Mouse (Mus musculus) forebrain, embryonic 12.5 days (tissue): Measurements from ENCODE around the gene Opcml. TPM values are rescaled to one million over a fixed set of nuclear protein-coding genes. Genes with fewer than 3 reads are reported as not detected.

Experiments used
- ATAC-seq: fragments of 200-750 bp; cut with Nextera tagmentation; 2 replicates; pipeline ENCODE4 v1.8.0; 2017; ENCODE audit warnings: moderate TSS enrichment; ENCODE audit not compliant: low FRiP score
- H3K27ac ChIP-seq: fragments of 300-500 bp; sonication (generic); 2 replicates; pipeline ENCODE4 v1.5.1; 2016; ENCODE audit warnings: mild to moderate bottlenecking
- H3K27me3 ChIP-seq: fragments of 300-500 bp; sonication (generic); 2 replicates; pipeline ENCODE4 v1.6.1; 2016; ENCODE audit warnings: mild to moderate bottlenecking
- H3K36me3 ChIP-seq: fragments of 300-500 bp; sonication (generic); replicated peaks from 2 replicates; pipeline ENCODE4 v1.6.1; 2016; ENCODE audit warnings: mild to moderate bottlenecking
- H3K4me1 ChIP-seq: fragments of 300-500 bp; sonication (generic); 2 replicates; pipeline ENCODE4 v1.6.1; 2016
- H3K4me2 ChIP-seq: fragments of 300-500 bp; sonication (generic); 2 replicates; pipeline ENCODE4 v1.6.1; 2016; ENCODE audit warnings: mild to moderate bottlenecking, moderate library complexity
- H3K4me3 ChIP-seq: fragments of 300-500 bp; sonication (generic); replicated peaks from 2 replicates; pipeline ENCODE4 v1.5.1; 2016; ENCODE audit warnings: mild to moderate bottlenecking
- H3K9ac ChIP-seq: fragments of 300-500 bp; sonication (generic); 2 replicates; pipeline ENCODE4 v1.6.1; 2016; ENCODE audit warnings: mild to moderate bottlenecking
- H3K9me3 ChIP-seq: fragments of 300-500 bp; sonication (generic); 2 replicates; pipeline ENCODE4 v1.6.1; 2016
- WGBS: fragments of 180-500 bp; shearing (Covaris S2); methylation state at CpG from one replicate; pipeline ENCODE4 v1.1.7; 2016; 5-methylcytosine and 5-hydroxymethylcytosine counted together
- polyA plus RNA-seq: library from polyadenylated mRNA; unstranded; fragments of >200 nt; fragmentation: Nextera tagmentation; extraction: Ambion mirVana; gene quantifications from 2 replicates; pipeline ENCODE4 v1.2.1, GENCODE M21; 2016

The Opcml gene
- polyA plus RNA-seq, 1 experiment from 2014 or later, result 6.2 TPM

DNA sequence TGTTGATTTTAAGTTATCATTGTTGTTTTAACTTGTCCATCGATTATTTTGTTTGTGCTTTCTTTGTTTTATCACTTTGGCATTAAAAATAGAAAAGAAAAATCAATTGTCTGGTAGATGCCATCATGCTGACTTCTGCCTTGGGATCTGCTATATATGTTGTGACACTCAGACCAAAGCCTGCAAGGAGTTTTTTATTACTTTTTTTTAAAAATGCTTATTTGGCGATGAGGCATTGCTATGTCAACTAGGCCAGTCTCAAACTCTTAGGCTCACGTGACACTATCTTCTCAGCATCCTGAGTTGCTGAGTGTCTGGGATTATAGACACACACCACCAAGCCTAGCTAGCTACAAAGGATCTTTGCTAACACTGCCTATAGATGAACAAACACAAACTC lies 605.1 kb downstream of the Opcml start:
- Histone ChIP-seq H3K27me3 (no peaks in the 10 kb centered on the region), H3K4me2 (no peak overlapping the region), H3K4me3 (no peak overlapping the region), H3K9ac (no peak overlapping the region), H3K9me3 (no peaks in the 10 kb centered on the region), H3K4me1 (no peaks in the 10 kb centered on the region), H3K27ac (no peak overlapping the region), H3K36me3 (no peaks in the 10 kb centered on the region)
- ATAC-seq, result no peak
- WGBS, result 94% methylated on average over 3 of the region's 3 CpGs

GRCm38 (mm10) chr9:28402770-28403650 lies 612.4 kb downstream of the Opcml start:
- under 1% methylated on average over 56 of the region's 56 CpGs for WGBS
- Histone ChIP-seq H3K9me3 (no peaks in the 10 kb centered on the region), H3K4me3 (peak overlapping the region; percentile 62), H3K4me1 (peaks cover 22% of the 10 kb centered on the region), H3K9ac (peak overlapping the region; percentile 66), H3K36me3 (no peaks in the 10 kb centered on the region), H3K27me3 (peaks cover 30% of the 10 kb centered on the region), H3K4me2 (peak overlapping the region; percentile 99), H3K27ac (no peak overlapping the region)
- ATAC-seq, result peak; percentile 89

- peak; percentile 78 for ATAC-seq
- no peaks in the 10 kb centered on the region for H3K9me3 ChIP-seq
- H3K9ac ChIP-seq, result peak overlapping the region; percentile 66
- H3K4me1 ChIP-seq, result peaks cover 22% of the 10 kb centered on the region
- WGBS, result under 1% methylated on average over 30 of the region's 30 CpGs
- peak overlapping the region; percentile 62 for H3K4me3 ChIP-seq
- peaks cover 30% of the 10 kb centered on the region for H3K27me3 ChIP-seq
- H3K4me2 ChIP-seq, result peak overlapping the region; percentile 99
- H3K27ac ChIP-seq, result no peak overlapping the region
- H3K36me3 ChIP-seq, result no peaks in the 10 kb centered on the region
Observed at GRCm38 (mm10) chr9:28403831-28404562, 613.4 kb downstream of the Opcml start.

DNA sequence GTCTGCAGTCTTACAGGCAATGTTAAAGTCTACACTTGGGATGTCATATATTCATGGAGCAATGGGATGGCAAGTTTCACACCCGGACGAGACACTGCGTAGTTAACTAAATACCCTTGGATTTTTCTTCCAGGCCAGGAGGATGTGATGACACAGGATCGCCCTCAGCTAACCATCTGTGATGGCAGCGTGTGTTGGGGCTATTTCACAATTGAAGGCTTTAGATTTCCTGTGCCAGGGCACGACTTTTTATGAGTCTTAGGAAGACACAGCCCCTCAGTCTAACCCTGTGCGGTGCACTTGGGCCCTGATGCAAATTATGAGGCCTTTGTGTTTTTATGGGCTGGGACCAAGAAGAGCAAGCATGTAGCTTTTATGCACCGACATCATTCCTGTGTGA lies 614.0 kb downstream of the Opcml start:
- 58% methylated on average over 8 of the region's 8 CpGs for WGBS
- Histone ChIP-seq H3K9ac (no peak overlapping the region), H3K27me3 (peaks cover 30% of the 10 kb centered on the region), H3K4me1 (peaks cover 22% of the 10 kb centered on the region), H3K4me2 (peak overlapping the region; percentile 99), H3K9me3 (no peaks in the 10 kb centered on the region), H3K36me3 (no peaks in the 10 kb centered on the region), H3K27ac (no peak overlapping the region), H3K4me3 (peak overlapping the region; percentile 62)
- no peak for ATAC-seq

DNA sequence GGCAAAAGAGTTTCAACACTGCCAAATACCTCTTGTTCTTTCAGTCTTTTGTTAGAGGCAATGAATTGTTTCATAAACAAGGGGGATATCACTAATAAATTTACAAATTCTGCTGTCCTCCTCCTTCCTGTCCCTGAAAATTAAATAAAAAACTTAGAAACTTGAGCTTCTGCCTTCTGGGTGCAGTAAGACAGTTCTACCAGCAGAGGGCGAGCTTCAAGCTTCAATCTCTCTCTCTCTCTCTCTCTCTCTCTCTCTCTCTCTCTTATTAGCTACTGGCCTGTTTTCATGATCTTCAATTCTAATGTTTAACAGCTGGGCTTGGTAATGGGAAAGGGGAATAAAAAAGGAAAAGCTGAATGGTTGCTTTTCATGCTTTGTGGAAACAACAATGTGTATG lies 615.2 kb downstream of the Opcml start:
- Histone ChIP-seq H3K4me2 (no peak overlapping the region), H3K4me1 (peaks cover 22% of the 10 kb centered on the region), H3K27ac (no peak overlapping the region), H3K27me3 (peaks cover 30% of the 10 kb centered on the region), H3K9me3 (no peaks in the 10 kb centered on the region), H3K4me3 (no peak overlapping the region), H3K36me3 (no peaks in the 10 kb centered on the region), H3K9ac (no peak overlapping the region)
- no peak for ATAC-seq
- 0% methylated on average over 1 of the region's 1 CpGs for WGBS

GRCm38 (mm10) chr9:28420808-28421207 lies 630.2 kb downstream of the Opcml start:
- no peaks in the 10 kb centered on the region for H3K27me3 ChIP-seq
- H3K36me3 ChIP-seq, result no peaks in the 10 kb centered on the region
- no peak overlapping the region for H3K4me3 ChIP-seq
- 89% methylated on average over 5 of the region's 5 CpGs for WGBS
- no peak overlapping the region for H3K27ac ChIP-seq
- 0 out of 2 replicates have a peak, but pooled peaks cover 3% of the 10 kb centered on the region for H3K4me1 ChIP-seq
- H3K9me3 ChIP-seq, result no peaks in the 10 kb centered on the region
- H3K4me2 ChIP-seq, result no peak overlapping the region
- no peak for ATAC-seq
- H3K9ac ChIP-seq, result no peak overlapping the region

- no peak for ATAC-seq
- H3K36me3 ChIP-seq, result no peaks in the 10 kb centered on the region
- no peaks in the 10 kb centered on the region for H3K9me3 ChIP-seq
- no peak overlapping the region for H3K4me3 ChIP-seq
- no peak overlapping the region for H3K9ac ChIP-seq
- no peak overlapping the region for H3K4me2 ChIP-seq
- H3K4me1 ChIP-seq, result 0 out of 2 replicates have a peak, but pooled peaks cover 3% of the 10 kb centered on the region
- no peaks in the 10 kb centered on the region; the same call in 1 of the 2 replicates for H3K27me3 ChIP-seq
- H3K27ac ChIP-seq, result no peak overlapping the region
- 35% methylated on average over 12 of the region's 12 CpGs for WGBS
Observed at GRCm38 (mm10) chr9:28423407-28423806, 632.8 kb downstream of the Opcml start.

- ATAC-seq, result no peak
- no peak overlapping the region for H3K4me2 ChIP-seq
- WGBS, result 9% methylated on average over 8 of the region's 8 CpGs
Observed at GRCm38 (mm10) chr9:28432159-28432558, 641.6 kb downstream of the Opcml start.

DNA sequence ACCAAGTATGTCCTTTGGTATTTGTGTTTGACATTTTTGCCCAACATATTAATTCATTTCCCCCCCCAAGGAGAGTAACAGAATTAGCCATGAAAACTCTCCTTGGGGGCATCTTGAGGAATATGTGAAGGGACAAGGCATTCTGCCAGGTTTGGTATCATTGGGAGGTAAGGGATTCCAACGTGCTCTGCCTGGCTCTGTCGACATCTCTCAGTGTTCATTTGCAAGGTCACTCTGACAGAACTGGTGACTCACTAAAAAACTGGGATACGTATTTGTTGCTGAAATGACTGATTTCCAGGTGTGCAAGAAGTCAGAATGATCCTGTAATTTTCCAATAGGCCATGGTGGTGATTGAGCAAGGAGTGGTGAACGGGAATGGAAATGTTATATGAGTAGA lies 648.2 kb downstream of the Opcml start:
- 94% methylated on average over 4 of the region's 4 CpGs for WGBS
- Histone ChIP-seq H3K4me2 (no peak overlapping the region), H3K36me3 (no peaks in the 10 kb centered on the region), H3K9me3 (no peaks in the 10 kb centered on the region), H3K27me3 (no peaks in the 10 kb centered on the region), H3K27ac (no peak overlapping the region), H3K4me3 (no peak overlapping the region), H3K4me1 (peaks cover 16% of the 10 kb centered on the region), H3K9ac (no peak overlapping the region)
- no peak for ATAC-seq

More at GRCm38 (mm10) chr9:28432159-28432558, 641.6 kb downstream of the Opcml start:
- no peak overlapping the region for H3K27ac ChIP-seq
- H3K9me3 ChIP-seq, result no peaks in the 10 kb centered on the region
- H3K9ac ChIP-seq, result no peak overlapping the region
- no peak overlapping the region for H3K4me3 ChIP-seq
- no peaks in the 10 kb centered on the region for H3K36me3 ChIP-seq
- H3K27me3 ChIP-seq, result no peaks in the 10 kb centered on the region; the same call in 1 of the 2 replicates
- H3K4me1 ChIP-seq, result peaks cover 4% of the 10 kb centered on the region; the same call in 1 of the 2 replicates

- Histone ChIP-seq H3K27ac (peak overlapping the region; percentile 56), H3K4me1 (peaks cover 16% of the 10 kb centered on the region), H3K4me3 (no peak overlapping the region), H3K4me2 (no peak overlapping the region), H3K36me3 (no peaks in the 10 kb centered on the region), H3K9ac (no peak overlapping the region), H3K9me3 (no peaks in the 10 kb centered on the region), H3K27me3 (no peaks in the 10 kb centered on the region)
- ATAC-seq, result peak; percentile 73; the same call in 1 of the 2 replicates
- 43% methylated on average over 5 of the region's 5 CpGs for WGBS
Observed at GRCm38 (mm10) chr9:28439433-28440191, 649.0 kb downstream of the Opcml start.

DNA sequence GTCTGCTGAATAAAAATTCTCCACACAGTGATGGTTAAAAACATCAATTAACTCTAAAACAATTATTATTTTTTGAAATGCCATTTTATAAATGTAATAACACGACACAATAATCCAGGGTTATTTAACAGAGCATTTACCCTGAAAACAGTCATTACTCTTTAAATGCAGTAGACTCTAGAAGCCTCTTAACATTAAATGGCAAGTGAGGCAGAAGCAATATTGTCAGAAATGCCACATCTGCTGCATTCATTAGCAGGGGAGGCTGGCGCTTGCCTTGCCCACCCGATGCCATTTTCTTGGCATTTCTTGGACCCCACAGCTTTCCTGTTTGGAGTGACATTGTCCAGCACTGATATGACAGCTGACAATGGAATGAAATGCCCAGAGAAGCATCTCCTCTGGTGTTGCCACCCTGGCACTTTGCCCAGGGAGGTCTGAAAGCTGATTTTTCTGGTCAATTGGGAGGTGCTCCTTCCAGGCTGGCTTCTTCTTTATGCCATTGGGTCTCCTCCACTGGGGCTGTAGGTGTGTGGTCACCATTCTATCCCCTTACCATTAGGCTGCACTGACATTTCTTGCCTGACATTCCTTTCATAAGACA lies 649.7 kb downstream of the Opcml start:
- H3K4me3 ChIP-seq, result no peak overlapping the region
- H3K4me2 ChIP-seq, result no peak overlapping the region
- no peaks in the 10 kb centered on the region for H3K9me3 ChIP-seq
- peak overlapping the region; percentile 50; the same call in 1 of the 2 replicates for H3K27ac ChIP-seq
- no peaks in the 10 kb centered on the region for H3K36me3 ChIP-seq
- 44% methylated on average over 3 of the region's 3 CpGs for WGBS
- no peak overlapping the region for H3K9ac ChIP-seq
- peaks cover 19% of the 10 kb centered on the region for H3K4me1 ChIP-seq
- 0 out of 2 replicates have a peak, but pooled peaks have one; percentile 45 for ATAC-seq
- no peaks in the 10 kb centered on the region for H3K27me3 ChIP-seq
